Mouse (Mus musculus) stomach, postnatal 0 days (tissue): ENCODE results near the gene Ppfia2.

Experiments
- CTCF ChIP-seq: IDR thresholded peaks from 2 replicates; pipeline ENCODE4 v1.5.1; 2016; ENCODE audit warnings: antibody characterized with exemption, low read depth, mild to moderate bottlenecking, moderate library complexity
- EP300 ChIP-seq: optimal IDR thresholded peaks from 2 replicates; pipeline ENCODE3; 2016; ENCODE audit warnings: antibody characterized with exemption

DNA sequence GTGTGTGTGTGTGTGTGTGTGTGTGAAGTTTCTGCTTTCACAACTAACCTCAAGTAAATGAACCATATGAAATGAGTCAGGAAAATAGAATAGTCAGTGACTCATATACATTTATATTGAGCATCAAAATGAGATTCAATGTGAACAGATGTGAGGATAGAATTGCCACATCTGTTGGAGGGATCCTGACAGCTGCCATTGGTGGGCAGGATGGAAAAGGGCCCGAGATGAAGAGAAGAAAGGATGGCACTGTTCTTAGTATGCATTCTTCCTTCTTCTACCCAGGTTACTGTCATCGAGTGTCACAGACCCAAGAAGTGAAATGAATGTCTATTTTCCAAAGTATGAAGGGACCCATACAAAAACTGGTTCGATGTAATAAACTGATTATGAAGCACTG lies 268.1 kb downstream of the Ppfia2 start:
- no peak for TF ChIP-seq CTCF
- TF ChIP-seq EP300: no peak
